Mouse (Mus musculus) C2C12 (cell line): ENCODE results near the gene Kat6b. TPM values are rescaled to one million over a fixed set of nuclear protein-coding genes. Genes with fewer than 3 reads are reported as not detected.

ENCODE experiments used
- H3K27me3 ChIP-seq: one replicate; pipeline ENCODE4 v1.6.1; 2011; ENCODE audit not compliant: control insufficient read depth, insufficient read depth, insufficient read length
- H3K36me3 ChIP-seq: one replicate; pipeline ENCODE4 v1.6.1; 2011; ENCODE audit not compliant: control insufficient read depth, insufficient read depth
- H3K4me3 ChIP-seq: one replicate; pipeline ENCODE4 v1.5.1; 2011; ENCODE audit warnings: mild to moderate bottlenecking, control low read depth; ENCODE audit not compliant: poor library complexity, insufficient read depth, severe bottlenecking
- H3K79me2 ChIP-seq: one replicate; pipeline ENCODE4 v1.6.1; 2011; ENCODE audit not compliant: control insufficient read depth, insufficient read depth
- H3K79me3 ChIP-seq: one replicate; pipeline ENCODE4 v1.6.1; 2011; ENCODE audit warnings: low read depth, control low read depth
- H3ac ChIP-seq: one replicate; pipeline ENCODE3; 2011; ENCODE audit warnings: low read depth; ENCODE audit not compliant: control insufficient read depth, insufficient read length
- CEBPB ChIP-seq: IDR thresholded peaks from one replicate; pipeline ENCODE4 v1.6.1; 2011; ENCODE audit warnings: low read depth, mild to moderate bottlenecking, control low read depth, moderate library complexity
- CTCF ChIP-seq: IDR thresholded peaks from one replicate; pipeline ENCODE4 v1.5.1; 2011; ENCODE audit not compliant: control insufficient read depth, insufficient read depth, insufficient read length
- FOSL1 ChIP-seq: IDR thresholded peaks from one replicate; pipeline ENCODE4 v1.8.0; 2011; ENCODE audit warnings: mild to moderate bottlenecking, low read length; ENCODE audit not compliant: poor library complexity, insufficient read depth, severe bottlenecking
- MAX ChIP-seq: IDR thresholded peaks from one replicate; pipeline ENCODE4 v1.6.1; 2011; ENCODE audit warnings: mild to moderate bottlenecking, control low read depth
- MYOD1 ChIP-seq: IDR thresholded peaks from one replicate; pipeline ENCODE4 v1.6.1; 2011; ENCODE audit warnings: low read depth; ENCODE audit not compliant: control insufficient read depth, insufficient read length
- MYOG ChIP-seq: IDR thresholded peaks from one replicate; pipeline ENCODE4 v1.6.1; 2011; ENCODE audit not compliant: control insufficient read depth, insufficient read length; ENCODE audit errors: extremely low read depth
- USF1 ChIP-seq: IDR thresholded peaks from one replicate; pipeline ENCODE4 v1.6.1; 2011; ENCODE audit warnings: low read depth, mild to moderate bottlenecking, control low read depth, moderate library complexity
- polyA plus RNA-seq: library from polyadenylated mRNA; unstranded; fragments of >200 nt; fragmentation: generic; extraction: Trizol; gene quantifications from one replicate; pipeline ENCODE4 v1.2.1, GENCODE M21; 2012; ENCODE audit warnings: missing spikeins

The Kat6b gene
- polyA plus RNA-seq, 1 experiment = 2.7 TPM

GRCm38 (mm10) chr14:21525674-21526073, 44.4 kb downstream of the Kat6b start:
- TF ChIP-seq MAX (peak; percentile 10), USF1 (peak; percentile 57), MYOG (no peak), CTCF (no peak), MYOD1 (no peak)
- Histone ChIP-seq H3K79me2 (peaks cover 31% of the 10 kb centered on the region), H3K4me3 (no peak overlapping the region), H3K36me3 (no peaks in the 10 kb centered on the region), H3ac (no peak overlapping the region), H3K79me3 (peaks cover 4% of the 10 kb centered on the region), H3K27me3 (no peaks in the 10 kb centered on the region)

- Histone ChIP-seq H3K36me3 (no peaks in the 10 kb centered on the region), H3K4me3 (no peak overlapping the region), H3K27me3 (no peaks in the 10 kb centered on the region), H3ac (no peak overlapping the region), H3K79me2 (peaks cover 14% of the 10 kb centered on the region), H3K79me3 (no peaks in the 10 kb centered on the region)
- no peak for TF ChIP-seq CTCF
- TF ChIP-seq USF1 = no peak
- no peak for TF ChIP-seq MAX
- no peak for TF ChIP-seq MYOD1
- TF ChIP-seq FOSL1 = no peak
- TF ChIP-seq MYOG = no peak
- no peak for TF ChIP-seq CEBPB
These were observed 52.3 kb downstream of the Kat6b start for GRCm38 (mm10) chr14:21533566-21533965.

- TF ChIP-seq MAX = no peak
- TF ChIP-seq MYOD1 = no peak
- no peak for TF ChIP-seq FOSL1
- TF ChIP-seq MYOG = no peak
- no peak for TF ChIP-seq USF1
- no peak for TF ChIP-seq CTCF
- TF ChIP-seq CEBPB = no peak
- Histone ChIP-seq H3ac (no peak overlapping the region), H3K79me2 (peaks cover 13% of the 10 kb centered on the region), H3K4me3 (no peak overlapping the region), H3K36me3 (no peaks in the 10 kb centered on the region), H3K79me3 (no peaks in the 10 kb centered on the region), H3K27me3 (no peaks in the 10 kb centered on the region)
These were observed 52.8 kb downstream of the Kat6b start for GRCm38 (mm10) chr14:21534066-21534465.

- H3ac ChIP-seq = no peak overlapping the region
- peaks cover 8% of the 10 kb centered on the region for H3K79me2 ChIP-seq
- H3K27me3 ChIP-seq = no peaks in the 10 kb centered on the region
- H3K4me3 ChIP-seq = no peak overlapping the region
- no peaks in the 10 kb centered on the region for H3K36me3 ChIP-seq
- H3K79me3 ChIP-seq = no peaks in the 10 kb centered on the region
- TF ChIP-seq MAX (no peak), CEBPB (no peak), MYOD1 (no peak), USF1 (no peak), MYOG (no peak), FOSL1 (no peak), CTCF (no peak)
These were observed 53.5 kb downstream of the Kat6b start for GRCm38 (mm10) chr14:21534542-21535272.

GRCm38 (mm10) chr14:21536485-21537181, 55.4 kb downstream of the Kat6b start:
- TF ChIP-seq USF1 = no peak
- TF ChIP-seq CTCF = no peak
- no peak for TF ChIP-seq MYOD1
- no peak for TF ChIP-seq CEBPB
- no peak for TF ChIP-seq MAX
- no peak for TF ChIP-seq FOSL1
- no peak for TF ChIP-seq MYOG
- Histone ChIP-seq H3K4me3 (no peak overlapping the region), H3K79me2 (peaks cover 8% of the 10 kb centered on the region), H3K79me3 (no peaks in the 10 kb centered on the region), H3K36me3 (no peaks in the 10 kb centered on the region), H3ac (no peak overlapping the region), H3K27me3 (no peaks in the 10 kb centered on the region)

GRCm38 (mm10) chr14:21537838-21538237, 56.6 kb downstream of the Kat6b start:
- TF ChIP-seq MYOD1 (no peak), CTCF (no peak), CEBPB (no peak), MAX (no peak), USF1 (no peak), FOSL1 (no peak), MYOG (no peak)
- Histone ChIP-seq H3K4me3 (no peak overlapping the region), H3ac (no peak overlapping the region)

More at GRCm38 (mm10) chr14:21537838-21538237, 56.6 kb downstream of the Kat6b start:
- H3K79me3 ChIP-seq = no peaks in the 10 kb centered on the region
- H3K36me3 ChIP-seq = no peaks in the 10 kb centered on the region
- H3K79me2 ChIP-seq = peaks cover 8% of the 10 kb centered on the region
- no peaks in the 10 kb centered on the region for H3K27me3 ChIP-seq
